9 mouse cellular contexts compared by ENCODE assay signal in genomic region chr1:167211979-167212614, GRCm38 (mm10).
DNase-seq lines count a peak whose midpoint lies in the region; ATAC-seq and TF ChIP-seq lines count a peak whose summit lies in the region.
"Had no signal": no experiment of that assay in that cellular context is flagged by ENCODE, and none has a peak within 500 bp of the region (broad histone marks: within the 10 kb centered on the region; RNA-seq: fewer than 3 reads in every experiment).

No protein-coding gene starts in this region.

- TF ChIP-seq EP300 in stomach, postnatal 0 days (optimal IDR thresholded peaks at IDR 0.05), result no peak

- no peak overlapping the region for H3K27ac ChIP-seq in kidney, embryonic 15.5 days
- H3K27ac ChIP-seq in stomach, postnatal 0 days (replicated peaks), result no peak overlapping the region

- H3K9ac ChIP-seq in kidney, embryonic 15.5 days, result no peak overlapping the region
- no peak overlapping the region for H3K9ac ChIP-seq in stomach, postnatal 0 days (ENCODE audit: low read length)

- peak; percentile 59 for DNase-seq in R1 (ENCODE audit: low read depth, low spot score)
- peak; percentile 81 to 85 for DNase-seq in cerebellum, postnatal 25 days
- peak; percentile 47 for DNase-seq in liver
- DNase-seq in natural killer cell, adult 2 months (ENCODE audit: low spot score in 2 of 2), result peak; percentile 30 to 62
- DNase-seq in stomach, postnatal 0 days (ENCODE audit: low spot score), result peak; percentile 45

- no peak overlapping the region for H3K4me3 ChIP-seq in C2C12 (ENCODE audit: insufficient read depth, poor library complexity, severe bottlenecking)
- no peak overlapping the region for H3K4me3 ChIP-seq in kidney, embryonic 15.5 days (replicated peaks)
- no peak overlapping the region for H3K4me3 ChIP-seq in stomach, postnatal 0 days (ENCODE audit: low read depth, low read length)
- H3K4me3 ChIP-seq: myocyte had no signal

- H3K9me3 ChIP-seq in kidney, embryonic 15.5 days (replicated peaks), result no peaks in the 10 kb centered on the region
- H3K9me3 ChIP-seq in stomach, postnatal 0 days (ENCODE audit: control insufficient read depth, low read length), result no peaks in the 10 kb centered on the region

- TF ChIP-seq CTCF in C2C12 (IDR thresholded peaks at IDR 0.05; ENCODE audit: control insufficient read depth, insufficient read depth, insufficient read length), result peak; percentile 59
- peak; percentile 89 for TF ChIP-seq CTCF in stomach, postnatal 0 days (IDR thresholded peaks at IDR 0.05; ENCODE audit: low read depth)

- no peaks in the 10 kb centered on the region for H3K36me3 ChIP-seq in C2C12 (ENCODE audit: control insufficient read depth, insufficient read depth)
- no peaks in the 10 kb centered on the region for H3K36me3 ChIP-seq in kidney, embryonic 15.5 days
- no peaks in the 10 kb centered on the region for H3K36me3 ChIP-seq in stomach, postnatal 0 days (ENCODE audit: control insufficient read depth, insufficient read depth, low read length)

- no peaks in the 10 kb centered on the region for H3K4me1 ChIP-seq in kidney, embryonic 15.5 days
- H3K4me1 ChIP-seq in stomach, postnatal 0 days (replicated peaks; ENCODE audit: control insufficient read depth, insufficient read depth), result no peaks in the 10 kb centered on the region

- H3K79me2 ChIP-seq in C2C12 (ENCODE audit: control insufficient read depth, insufficient read depth), result no peaks in the 10 kb centered on the region

- no peaks in the 10 kb centered on the region for H3K27me3 ChIP-seq in C2C12 (ENCODE audit: control insufficient read depth, insufficient read depth, insufficient read length)
- 0 out of 2 replicates have a peak, but pooled peaks cover 5% of the 10 kb centered on the region for H3K27me3 ChIP-seq in kidney, embryonic 15.5 days
- H3K27me3 ChIP-seq in stomach, postnatal 0 days (ENCODE audit: control insufficient read depth, insufficient read depth, low read length), result no peaks in the 10 kb centered on the region

- no peak overlapping the region for H3K4me2 ChIP-seq in kidney, embryonic 15.5 days
- H3K4me2 ChIP-seq in stomach, postnatal 0 days (replicated peaks; ENCODE audit: low read depth), result no peak overlapping the region

- 23% methylated on average over 7 of the region's 7 CpGs for WGBS in kidney, embryonic 15.5 days
- 25% methylated on average over 7 of the region's 7 CpGs for WGBS in stomach, postnatal 0 days

- H3ac ChIP-seq in C2C12 (ENCODE audit: control insufficient read depth, insufficient read length, low read depth), result no peak overlapping the region

- no peaks in the 10 kb centered on the region for H3K79me3 ChIP-seq in C2C12 (ENCODE audit: low read depth)

- peak; percentile 84 for ATAC-seq in granulocyte monocyte progenitor cell, adult 5-6 weeks (replicated peaks; ENCODE audit: poor library complexity, severe bottlenecking)
- ATAC-seq in kidney, embryonic 15.5 days (replicated peaks; ENCODE audit: low FRiP score), result peak; percentile 65
- no peak for ATAC-seq in stomach, postnatal 0 days (ENCODE audit: low FRiP score, low TSS enrichment)

TF ChIP-seq in C2C12, 6 proteins besides CTCF, POLR2A, EP300 and RAD21:
- no peak for TF ChIP-seq MYOG (IDR thresholded peaks at IDR 0.05; ENCODE audit: control insufficient read depth, extremely low read depth, insufficient read length)
- no peak for TF ChIP-seq MAX (IDR thresholded peaks at IDR 0.05)
